Mouse (Mus musculus): ENCODE results near the gene Sema6d. TPM values are rescaled to one million over a fixed set of nuclear protein-coding genes. Genes with fewer than 3 reads are reported as not detected.

The Sema6d gene
- polyA plus RNA-seq, 2 experiments, result 2.2 to 3.2 TPM

DNA sequence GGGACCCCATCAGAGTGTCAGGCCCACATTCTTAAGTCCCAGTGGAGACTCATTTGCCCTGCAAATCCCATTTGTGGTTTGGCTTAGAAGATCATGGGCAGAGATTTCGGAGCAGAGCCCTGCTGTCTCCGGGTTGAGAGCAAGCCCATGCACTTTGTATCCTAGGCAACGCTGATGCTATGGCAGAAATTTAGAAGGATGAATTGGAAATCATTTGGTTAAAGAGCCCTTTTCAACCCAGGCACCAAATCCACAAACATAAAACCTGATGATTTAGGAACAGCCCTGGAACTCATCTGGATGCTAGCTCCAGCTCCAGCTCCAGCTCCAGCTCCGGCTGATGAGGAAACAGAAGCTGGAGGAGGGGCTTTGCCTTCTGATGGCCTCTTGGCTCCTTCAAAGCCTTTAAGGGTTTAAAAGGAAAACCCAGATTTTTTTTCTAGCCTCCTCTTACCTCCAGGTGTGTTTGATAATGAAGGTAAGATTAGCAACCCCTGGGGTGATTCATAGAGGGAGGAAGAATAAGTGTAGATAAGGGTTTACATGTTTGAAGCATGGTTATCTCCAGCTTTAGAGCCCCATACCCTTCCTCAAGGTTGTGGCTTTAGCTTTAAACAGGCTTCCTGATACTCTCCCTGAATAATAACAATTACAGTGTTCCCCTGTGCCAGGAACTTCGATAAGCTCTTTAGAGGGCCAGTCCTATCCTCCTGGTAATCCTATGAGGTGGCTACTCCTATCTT lies 549.6 kb downstream of the Sema6d start:
- ATAC-seq (ENCODE audit: insufficient read depth), result no peak

DNA sequence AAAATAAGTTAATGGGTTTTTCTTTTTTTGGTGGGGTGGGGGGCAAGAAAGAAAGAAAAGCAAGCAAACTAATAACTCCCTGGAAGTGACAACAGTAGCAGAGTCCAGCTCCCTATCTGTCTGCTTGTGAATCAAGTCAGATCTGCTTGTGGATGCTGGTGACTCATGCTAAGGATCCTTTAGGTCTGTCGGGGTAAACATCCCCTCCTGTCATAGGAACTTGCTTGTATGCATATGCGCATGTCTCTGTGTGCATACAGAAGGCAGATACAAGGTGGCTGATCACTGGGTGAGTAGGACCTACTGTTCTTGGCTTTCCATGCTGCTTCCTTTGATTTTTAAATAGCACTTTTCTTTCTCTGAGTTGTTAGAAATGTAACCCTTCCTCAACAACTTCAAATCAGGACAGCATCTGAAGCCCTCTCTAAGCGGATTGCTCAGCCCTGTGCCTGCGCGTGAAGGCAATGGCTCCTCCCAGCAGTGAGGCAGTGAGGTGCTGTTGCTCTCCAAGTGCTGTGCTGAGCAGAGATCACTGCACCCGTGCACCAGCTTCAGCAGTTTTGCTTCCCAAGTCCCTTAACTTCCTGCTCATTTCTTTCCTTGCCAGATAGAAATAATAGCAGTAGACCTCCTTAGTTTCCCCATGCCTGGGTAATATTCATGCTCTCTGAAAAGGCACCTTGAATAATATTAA lies 550.9 kb downstream of the Sema6d start:
- Histone ChIP-seq H3K4me2 (ENCODE audit: low read depth) (no peak overlapping the region), H3K9me3 (ENCODE audit: control insufficient read depth, low read length) (no peaks in the 10 kb centered on the region), H3K4me1 (replicated peaks; ENCODE audit: control insufficient read depth in 2 of 2, insufficient read depth in 2 of 2, low read length in 1 of 2) (no peaks in the 10 kb centered on the region), H3K27ac (no peak overlapping the region), H3K4me3 (ENCODE audit: insufficient read depth in 1 of 2, low read depth in 2 of 2, low read length in 2 of 2) (no peak overlapping the region), H3K27me3 (ENCODE audit: control insufficient read depth, insufficient read depth, low read length) (no peaks in the 10 kb centered on the region), H3K9ac (replicated peaks) (no peak overlapping the region), H3K36me3 (replicated peaks; ENCODE audit: control insufficient read depth, insufficient read depth, low read depth) (no peaks in the 10 kb centered on the region)
- TF ChIP-seq EP300 (IDR thresholded peaks at IDR 0.05; ENCODE audit: low read depth), result no peak
- no peak for TF ChIP-seq CTCF (IDR thresholded peaks at IDR 0.05; ENCODE audit: low read depth)
- 49% methylated on average over 6 of the region's 6 CpGs for WGBS (ENCODE audit: insufficient replicate concordance)
- no peak for ATAC-seq (ENCODE audit: insufficient read depth)
- DNase-seq (ENCODE audit: low read depth in 3 of 3, low spot score in 3 of 3), result no peak

More for the DNA sequence above, 549.6 kb downstream of the Sema6d start:
- H3K4me1 ChIP-seq (replicated peaks; ENCODE audit: control insufficient read depth in 2 of 2, insufficient read depth in 2 of 2, low read length in 1 of 2), result no peaks in the 10 kb centered on the region
- WGBS (ENCODE audit: insufficient replicate concordance), result 55% methylated on average over 5 of the region's 5 CpGs
- no peak for DNase-seq (ENCODE audit: low read depth in 3 of 3, low spot score in 3 of 3)
- H3K27me3 ChIP-seq (ENCODE audit: control insufficient read depth, insufficient read depth, low read length), result no peaks in the 10 kb centered on the region
- H3K27ac ChIP-seq, result no peak overlapping the region
- no peak overlapping the region for H3K9ac ChIP-seq (replicated peaks)
- no peaks in the 10 kb centered on the region for H3K9me3 ChIP-seq (ENCODE audit: control insufficient read depth, low read length)
- no peaks in the 10 kb centered on the region for H3K36me3 ChIP-seq (replicated peaks; ENCODE audit: control insufficient read depth, insufficient read depth, low read depth)
- H3K4me3 ChIP-seq (ENCODE audit: insufficient read depth in 1 of 2, low read depth in 2 of 2, low read length in 2 of 2), result no peak overlapping the region
- no peak for TF ChIP-seq EP300 (IDR thresholded peaks at IDR 0.05; ENCODE audit: low read depth)
- no peak for TF ChIP-seq CTCF (IDR thresholded peaks at IDR 0.05; ENCODE audit: low read depth)
- H3K4me2 ChIP-seq (ENCODE audit: low read depth), result no peak overlapping the region

DNA sequence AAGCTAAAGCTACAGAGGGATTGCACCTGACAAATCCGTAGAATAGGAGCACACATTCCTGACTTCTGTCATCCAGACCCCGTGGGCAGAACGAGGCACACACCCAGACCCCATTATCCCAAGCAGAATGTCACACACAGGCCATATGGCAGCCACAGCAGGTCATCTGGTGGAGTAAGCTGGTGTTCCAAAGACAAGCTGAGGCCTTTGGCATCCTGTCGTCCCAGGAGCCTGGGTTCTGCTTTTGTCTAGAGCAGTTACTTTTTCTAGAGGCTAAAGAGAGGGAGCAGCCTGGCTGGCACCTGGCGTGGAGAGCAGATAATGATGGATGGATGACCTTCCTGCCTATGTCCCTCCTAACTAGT lies 551.4 kb downstream of the Sema6d start:
- Histone ChIP-seq H3K9me3 (ENCODE audit: control insufficient read depth, low read length) (no peaks in the 10 kb centered on the region), H3K27ac (no peak overlapping the region), H3K27me3 (ENCODE audit: control insufficient read depth, insufficient read depth, low read length) (no peaks in the 10 kb centered on the region), H3K4me3 (ENCODE audit: insufficient read depth in 1 of 2, low read depth in 2 of 2, low read length in 2 of 2) (no peak overlapping the region), H3K4me2 (ENCODE audit: low read depth) (no peak overlapping the region), H3K9ac (replicated peaks) (no peak overlapping the region), H3K36me3 (replicated peaks; ENCODE audit: control insufficient read depth, insufficient read depth, low read depth) (no peaks in the 10 kb centered on the region), H3K4me1 (replicated peaks; ENCODE audit: control insufficient read depth in 2 of 2, insufficient read depth in 2 of 2, low read length in 1 of 2) (no peaks in the 10 kb centered on the region)
- DNase-seq (ENCODE audit: low read depth in 3 of 3, low spot score in 3 of 3) (no peak), ATAC-seq (ENCODE audit: insufficient read depth) (no peak)
- WGBS (ENCODE audit: insufficient replicate concordance), result 33% methylated on average over 5 of the region's 5 CpGs
- TF ChIP-seq CTCF (IDR thresholded peaks at IDR 0.05; ENCODE audit: low read depth) (no peak), EP300 (IDR thresholded peaks at IDR 0.05; ENCODE audit: low read depth) (no peak)

DNA sequence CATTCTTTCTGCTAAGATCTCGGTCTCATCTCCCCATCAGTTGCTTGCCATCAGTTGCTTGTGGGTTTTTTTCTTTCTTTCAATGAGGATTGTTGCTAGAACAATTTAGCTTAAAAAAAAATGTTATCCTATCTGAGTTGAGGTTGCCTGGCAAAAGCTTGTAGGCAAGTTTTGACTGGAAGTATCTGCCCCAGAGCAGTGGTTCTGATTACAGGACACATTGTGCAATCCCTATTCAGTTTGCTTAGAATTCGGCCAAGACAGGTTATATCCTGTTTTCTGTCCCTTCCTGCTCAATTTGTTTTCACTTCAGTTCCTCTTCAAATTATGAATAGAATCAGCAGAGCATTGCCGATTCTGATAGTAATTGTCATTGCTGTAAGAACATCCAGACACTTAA lies 552.4 kb downstream of the Sema6d start:
- ATAC-seq (ENCODE audit: insufficient read depth), result no peak
- Histone ChIP-seq H3K4me1 (replicated peaks; ENCODE audit: control insufficient read depth in 2 of 2, insufficient read depth in 2 of 2, low read length in 1 of 2) (no peaks in the 10 kb centered on the region), H3K9ac (replicated peaks) (no peak overlapping the region), H3K4me2 (ENCODE audit: low read depth) (no peak overlapping the region), H3K9me3 (ENCODE audit: control insufficient read depth, low read length) (no peaks in the 10 kb centered on the region), H3K27ac (no peak overlapping the region), H3K36me3 (replicated peaks; ENCODE audit: control insufficient read depth, insufficient read depth, low read depth) (no peaks in the 10 kb centered on the region), H3K4me3 (ENCODE audit: insufficient read depth in 1 of 2, low read depth in 2 of 2, low read length in 2 of 2) (no peak overlapping the region), H3K27me3 (ENCODE audit: control insufficient read depth, insufficient read depth, low read length) (no peaks in the 10 kb centered on the region)
- no peak for TF ChIP-seq CTCF (IDR thresholded peaks at IDR 0.05; ENCODE audit: low read depth)
- no peak for TF ChIP-seq EP300 (IDR thresholded peaks at IDR 0.05; ENCODE audit: low read depth)
- no peak for DNase-seq (ENCODE audit: low read depth in 3 of 3, low spot score in 3 of 3)
- 49% methylated on average over 3 of the region's 3 CpGs for WGBS (ENCODE audit: insufficient replicate concordance)

DNA sequence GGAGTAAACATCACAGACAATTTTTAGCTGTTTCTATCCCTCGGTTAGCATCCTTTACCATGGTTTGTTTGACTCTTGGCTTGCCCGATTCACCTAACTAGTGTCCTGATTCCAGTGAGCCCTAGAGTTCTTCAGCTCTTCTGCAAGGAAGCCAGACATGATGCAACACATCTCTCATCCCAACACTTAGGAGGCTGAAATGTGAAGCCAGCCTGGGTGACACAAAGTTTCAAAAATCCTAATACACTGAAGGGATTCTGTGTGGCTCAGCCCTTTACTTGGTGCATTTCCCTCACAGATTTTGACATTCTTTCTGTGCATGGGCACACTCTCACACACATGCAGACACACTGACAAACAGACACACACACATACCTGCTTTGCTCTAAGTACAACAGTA lies 560.8 kb downstream of the Sema6d start:
- no peak overlapping the region for H3K27ac ChIP-seq
- no peaks in the 10 kb centered on the region for H3K27me3 ChIP-seq (ENCODE audit: control insufficient read depth, insufficient read depth, low read length)
- H3K4me3 ChIP-seq (ENCODE audit: insufficient read depth in 1 of 2, low read depth in 2 of 2, low read length in 2 of 2), result no peak overlapping the region
- TF ChIP-seq CTCF (IDR thresholded peaks at IDR 0.05; ENCODE audit: low read depth) (no peak), EP300 (IDR thresholded peaks at IDR 0.05; ENCODE audit: low read depth) (no peak)
- no peak overlapping the region for H3K4me2 ChIP-seq (ENCODE audit: low read depth)
- H3K36me3 ChIP-seq (replicated peaks; ENCODE audit: control insufficient read depth, insufficient read depth, low read depth), result no peaks in the 10 kb centered on the region
- no peak overlapping the region for H3K9ac ChIP-seq (replicated peaks)
- no peak for DNase-seq (ENCODE audit: low read depth in 3 of 3, low spot score in 3 of 3)
- WGBS (ENCODE audit: insufficient replicate concordance), result 64% methylated on average over 2 of the region's 2 CpGs
- H3K4me1 ChIP-seq (replicated peaks; ENCODE audit: control insufficient read depth in 2 of 2, insufficient read depth in 2 of 2, low read length in 1 of 2), result no peaks in the 10 kb centered on the region
- no peak for ATAC-seq (ENCODE audit: insufficient read depth)
- no peaks in the 10 kb centered on the region for H3K9me3 ChIP-seq (ENCODE audit: control insufficient read depth, low read length)
